Mouse (Mus musculus): ENCODE measurements around the gene Atp5mpl.

DNA sequence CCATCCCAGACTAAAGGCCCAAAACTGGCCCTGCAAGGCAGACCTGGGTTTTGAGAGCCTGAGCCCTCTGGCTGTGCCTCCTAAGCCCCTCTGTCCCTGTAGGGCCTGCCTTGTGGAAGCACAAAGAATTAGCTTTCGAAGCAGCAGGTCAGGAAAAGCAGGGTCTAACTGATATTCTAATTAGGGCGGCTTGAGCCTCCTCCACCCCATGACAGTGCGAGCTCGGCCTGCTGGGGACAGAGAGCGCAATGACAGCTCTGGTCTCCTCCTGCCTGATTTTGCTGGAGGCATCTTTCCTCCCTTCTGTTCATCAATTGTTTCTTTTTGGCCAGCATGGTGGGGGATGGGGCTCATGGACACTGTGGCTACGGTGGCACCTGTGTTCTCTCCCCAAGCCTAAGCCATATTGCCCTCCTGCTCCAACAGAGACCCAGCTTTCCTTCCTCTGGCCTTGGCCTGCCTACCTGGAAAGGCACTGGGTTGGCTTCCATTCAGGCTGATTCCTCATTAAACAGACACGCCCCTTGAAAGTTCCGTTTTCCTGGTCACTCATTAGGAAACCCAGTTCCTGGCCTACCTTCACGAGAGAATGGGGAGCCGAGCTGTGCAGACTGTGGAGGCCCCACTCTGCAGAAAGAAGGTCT is 23.2 kb downstream of the Atp5mpl start:
- no peak for TF ChIP-seq CTCF (IDR thresholded peaks at IDR 0.05; ENCODE audit: low read depth)
- TF ChIP-seq EP300 (IDR thresholded peaks at IDR 0.05; ENCODE audit: low read depth) = no peak
